In the genomic region with DNA sequence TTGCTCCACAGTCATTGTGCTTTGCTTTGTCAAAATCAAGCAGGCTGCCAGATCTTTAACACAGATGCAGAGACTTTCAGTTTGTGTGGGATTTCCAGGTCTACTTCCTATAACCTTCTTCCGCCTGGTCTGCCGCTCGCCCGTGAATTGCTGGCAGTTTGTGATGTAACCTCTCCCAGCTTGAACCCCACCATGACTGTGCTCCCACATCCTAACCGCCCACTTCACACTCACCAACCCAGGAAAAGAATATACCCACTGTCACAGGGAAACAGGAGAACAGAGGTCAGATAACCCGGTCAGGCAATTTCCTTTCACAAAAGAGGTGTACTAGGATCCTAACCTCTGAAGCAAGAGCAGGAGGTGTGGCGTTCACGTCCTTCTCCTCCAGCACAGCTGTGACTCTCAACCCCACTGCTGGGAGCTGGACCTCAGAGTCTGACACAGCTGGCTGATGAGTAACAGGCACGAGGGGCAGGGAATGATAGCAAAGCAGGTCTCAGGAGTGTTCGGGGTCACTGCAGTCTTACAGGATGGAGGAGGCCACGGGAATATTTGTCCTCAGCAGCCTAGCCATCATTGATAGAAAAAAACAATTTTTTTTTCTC, we compare ENCODE assay signal across 10 mouse cellular contexts.
A peak's percentile ranks its signal among the peaks of the same experiment; 100 is the strongest.
DNase-seq lines count a peak whose midpoint lies in the region; ATAC-seq lines count a peak whose summit lies in the region.
"Had no signal": no experiment of that assay in that cellular context is flagged by ENCODE, and none has a peak within 500 bp of the region (broad histone marks: within the 10 kb centered on the region; RNA-seq: fewer than 3 reads in every experiment).

No protein-coding gene starts in this region.

- peaks cover 45% of the 10 kb centered on the region for H3K4me1 ChIP-seq in limb, embryonic 12.5 days (replicated peaks)

- peaks cover 3% of the 10 kb centered on the region; the same call in 1 of the 2 replicates for H3K36me3 ChIP-seq in limb, embryonic 12.5 days

- peak overlapping the region; percentile 66; the same call in 1 of the 2 replicates for H3K27ac ChIP-seq in limb, embryonic 12.5 days
- H3K27ac ChIP-seq: embryonic facial prominence, embryonic 12.5 days had no signal

- H3K4me2 ChIP-seq in limb, embryonic 12.5 days: no peak overlapping the region
- H3K4me2 ChIP-seq: embryonic facial prominence, embryonic 12.5 days; midbrain, embryonic 11.5 days had no signal

- H3K9me3 ChIP-seq in limb, embryonic 12.5 days: no peaks in the 10 kb centered on the region
- H3K9me3 ChIP-seq: embryonic facial prominence, embryonic 12.5 days had no signal

- WGBS in limb, embryonic 12.5 days: 48% methylated on average over 11 of the region's 11 CpGs

- H3K9ac ChIP-seq in limb, embryonic 12.5 days (replicated peaks): no peak overlapping the region
- H3K9ac ChIP-seq: embryonic facial prominence, embryonic 12.5 days had no signal

- H3K27me3 ChIP-seq in limb, embryonic 12.5 days: no peaks in the 10 kb centered on the region
- H3K27me3 ChIP-seq: embryonic facial prominence, embryonic 12.5 days had no signal

- DNase-seq in spleen, postnatal 10 days (ENCODE audit: low spot score in 2 of 2): peak; percentile 26 to 37
- no peak for DNase-seq in spleen, adult 12 weeks (ENCODE audit: low spot score)
- peak; percentile 37 to 54 for DNase-seq in heart, adult 9 months (ENCODE audit: low spot score in 2 of 2)
- peak; percentile 70 for DNase-seq in yolk sac, embryonic 10.5 days (ENCODE audit: low spot score)
- no peak for DNase-seq in adrenal gland, postnatal 4 days (ENCODE audit: low spot score in 2 of 2)
- no peak for DNase-seq in right cerebral cortex, adult 18-20 months

- no peak for ATAC-seq in limb, embryonic 12.5 days (ENCODE audit: insufficient number of reproducible peaks, insufficient read depth, low FRiP score, low TSS enrichment, low read depth)
- no peak for ATAC-seq in erythroid progenitor cell, adult 5-6 weeks (replicated peaks; ENCODE audit: low FRiP score, poor library complexity, severe bottlenecking)

- H3K4me3 ChIP-seq in limb, embryonic 12.5 days (replicated peaks): no peak overlapping the region
- H3K4me3 ChIP-seq: embryonic facial prominence, embryonic 12.5 days had no signal

Comparison
In these comparisons a context has a peak if more than half of its experiments do, and no peak if none do; other contexts are left out.
1. DNase-seq: peak in spleen, postnatal 10 days (2 of 2), heart, adult 9 months (2 of 2) and yolk sac, embryonic 10.5 days (single experiment); none in spleen, adult 12 weeks (single experiment), adrenal gland, postnatal 4 days (0 of 2) and right cerebral cortex, adult 18-20 months (single experiment).